Mouse (Mus musculus): ENCODE measurements around the gene Sgip1. TPM values are rescaled to one million over a fixed set of nuclear protein-coding genes. Genes with fewer than 3 reads are reported as not detected.

Sgip1 gene
- polyA plus RNA-seq, 1 experiment from 2014 or later = 1.2 TPM

GRCm38 (mm10) chr4:102918191-102918590 lies 177.1 kb downstream of the Sgip1 start:
- Histone ChIP-seq H3K27me3 (ENCODE audit: control insufficient read depth, insufficient read depth, low read length) (no peaks in the 10 kb centered on the region), H3K36me3 (ENCODE audit: control insufficient read depth, insufficient read depth) (no peaks in the 10 kb centered on the region), H3K9me3 (replicated peaks; ENCODE audit: control insufficient read depth, low read length) (no peaks in the 10 kb centered on the region), H3K4me2 (ENCODE audit: low read depth, low read length) (no peak overlapping the region), H3K4me1 (ENCODE audit: control insufficient read depth, insufficient read depth, low read length) (no peaks in the 10 kb centered on the region), H3K4me3 (ENCODE audit: low read length) (no peak overlapping the region), H3K9ac (ENCODE audit: low read length) (no peak overlapping the region), H3K27ac (ENCODE audit: low read length) (no peak overlapping the region)
- ATAC-seq (replicated peaks; ENCODE audit: extremely low read depth, insufficient read depth, low FRiP score) = no peak
- WGBS = 77% methylated on average over 1 of the region's 1 CpGs

GRCm38 (mm10) chr4:102929491-102929890 lies 188.4 kb downstream of the Sgip1 start:
- Histone ChIP-seq H3K36me3 (ENCODE audit: control insufficient read depth, insufficient read depth) (no peaks in the 10 kb centered on the region), H3K9ac (ENCODE audit: low read length) (no peak overlapping the region), H3K4me3 (ENCODE audit: low read length) (no peak overlapping the region), H3K27me3 (ENCODE audit: control insufficient read depth, insufficient read depth, low read length) (no peaks in the 10 kb centered on the region), H3K27ac (ENCODE audit: low read length) (no peak overlapping the region), H3K4me2 (ENCODE audit: low read depth, low read length) (no peak overlapping the region), H3K9me3 (replicated peaks; ENCODE audit: control insufficient read depth, low read length) (no peaks in the 10 kb centered on the region), H3K4me1 (ENCODE audit: control insufficient read depth, insufficient read depth, low read length) (no peaks in the 10 kb centered on the region)
- ATAC-seq (replicated peaks; ENCODE audit: extremely low read depth, insufficient read depth, low FRiP score) = no peak
- WGBS = 21% methylated on average over 3 of the region's 4 CpGs

GRCm38 (mm10) chr4:102930679-102931078 lies 189.6 kb downstream of the Sgip1 start:
- Histone ChIP-seq H3K4me3 (ENCODE audit: low read length) (no peak overlapping the region), H3K27me3 (ENCODE audit: control insufficient read depth, insufficient read depth, low read length) (no peaks in the 10 kb centered on the region), H3K4me2 (ENCODE audit: low read depth, low read length) (no peak overlapping the region), H3K36me3 (ENCODE audit: control insufficient read depth, insufficient read depth) (no peaks in the 10 kb centered on the region), H3K9ac (ENCODE audit: low read length) (no peak overlapping the region), H3K9me3 (replicated peaks; ENCODE audit: control insufficient read depth, low read length) (no peaks in the 10 kb centered on the region), H3K27ac (ENCODE audit: low read length) (no peak overlapping the region), H3K4me1 (ENCODE audit: control insufficient read depth, insufficient read depth, low read length) (no peaks in the 10 kb centered on the region)
- ATAC-seq (replicated peaks; ENCODE audit: extremely low read depth, insufficient read depth, low FRiP score) = no peak
- WGBS = 72% methylated on average over 7 of the region's 7 CpGs

- Histone ChIP-seq H3K4me1 (ENCODE audit: control insufficient read depth, insufficient read depth, low read length) (no peaks in the 10 kb centered on the region), H3K27me3 (ENCODE audit: control insufficient read depth, insufficient read depth, low read length) (no peaks in the 10 kb centered on the region), H3K9ac (ENCODE audit: low read length) (no peak overlapping the region), H3K27ac (ENCODE audit: low read length) (no peak overlapping the region), H3K4me2 (ENCODE audit: low read depth, low read length) (no peak overlapping the region), H3K36me3 (ENCODE audit: control insufficient read depth, insufficient read depth) (no peaks in the 10 kb centered on the region), H3K9me3 (replicated peaks; ENCODE audit: control insufficient read depth, low read length) (no peaks in the 10 kb centered on the region), H3K4me3 (ENCODE audit: low read length) (no peak overlapping the region)
- no peak for ATAC-seq (replicated peaks; ENCODE audit: extremely low read depth, insufficient read depth, low FRiP score)
- WGBS = 74% methylated on average over 3 of the region's 3 CpGs
Observed at GRCm38 (mm10) chr4:102940266-102940665, 199.2 kb downstream of the Sgip1 start.

GRCm38 (mm10) chr4:102940738-102941137 lies 199.6 kb downstream of the Sgip1 start:
- H3K9me3 ChIP-seq (replicated peaks; ENCODE audit: control insufficient read depth, low read length) = no peaks in the 10 kb centered on the region
- H3K27ac ChIP-seq (ENCODE audit: low read length) = no peak overlapping the region
- H3K27me3 ChIP-seq (ENCODE audit: control insufficient read depth, insufficient read depth, low read length) = no peaks in the 10 kb centered on the region
- H3K36me3 ChIP-seq (ENCODE audit: control insufficient read depth, insufficient read depth) = no peaks in the 10 kb centered on the region
- H3K4me2 ChIP-seq (ENCODE audit: low read depth, low read length) = no peak overlapping the region
- ATAC-seq (replicated peaks; ENCODE audit: extremely low read depth, insufficient read depth, low FRiP score) = no peak
- WGBS = 72% methylated on average over 4 of the region's 4 CpGs
- no peak overlapping the region for H3K4me3 ChIP-seq (ENCODE audit: low read length)
- H3K4me1 ChIP-seq (ENCODE audit: control insufficient read depth, insufficient read depth, low read length) = no peaks in the 10 kb centered on the region
- H3K9ac ChIP-seq (ENCODE audit: low read length) = no peak overlapping the region

- no peak for ATAC-seq (replicated peaks; ENCODE audit: extremely low read depth, insufficient read depth, low FRiP score)
- Histone ChIP-seq H3K4me2 (ENCODE audit: low read depth, low read length) (no peak overlapping the region), H3K4me1 (ENCODE audit: control insufficient read depth, insufficient read depth, low read length) (no peaks in the 10 kb centered on the region), H3K9ac (ENCODE audit: low read length) (no peak overlapping the region), H3K36me3 (ENCODE audit: control insufficient read depth, insufficient read depth) (no peaks in the 10 kb centered on the region), H3K9me3 (replicated peaks; ENCODE audit: control insufficient read depth, low read length) (no peaks in the 10 kb centered on the region), H3K4me3 (ENCODE audit: low read length) (no peak overlapping the region), H3K27ac (ENCODE audit: low read length) (no peak overlapping the region), H3K27me3 (ENCODE audit: control insufficient read depth, insufficient read depth, low read length) (no peaks in the 10 kb centered on the region)
- WGBS = 56% methylated on average over 6 of the region's 6 CpGs
Observed at GRCm38 (mm10) chr4:102944325-102944724, 203.2 kb downstream of the Sgip1 start.

- WGBS = 49% methylated on average over 2 of the region's 2 CpGs
- no peaks in the 10 kb centered on the region for H3K36me3 ChIP-seq (ENCODE audit: control insufficient read depth, insufficient read depth)
- no peak for ATAC-seq (replicated peaks; ENCODE audit: extremely low read depth, insufficient read depth, low FRiP score)
- H3K4me3 ChIP-seq (ENCODE audit: low read length) = no peak overlapping the region
- H3K9me3 ChIP-seq (replicated peaks; ENCODE audit: control insufficient read depth, low read length) = no peaks in the 10 kb centered on the region
- no peak overlapping the region for H3K4me2 ChIP-seq (ENCODE audit: low read depth, low read length)
- H3K4me1 ChIP-seq (ENCODE audit: control insufficient read depth, insufficient read depth, low read length) = peaks cover 4% of the 10 kb centered on the region
- H3K9ac ChIP-seq (ENCODE audit: low read length) = no peak overlapping the region
- no peak overlapping the region for H3K27ac ChIP-seq (ENCODE audit: low read length)
- H3K27me3 ChIP-seq (ENCODE audit: control insufficient read depth, insufficient read depth, low read length) = no peaks in the 10 kb centered on the region
Observed at GRCm38 (mm10) chr4:102952476-102952875, 211.4 kb downstream of the Sgip1 start.

- Histone ChIP-seq H3K4me1 (ENCODE audit: control insufficient read depth, insufficient read depth, low read length) (peaks cover 4% of the 10 kb centered on the region), H3K4me3 (ENCODE audit: low read length) (peak overlapping the region; percentile 9; the same call in 1 of the 2 replicates), H3K36me3 (ENCODE audit: control insufficient read depth, insufficient read depth) (no peaks in the 10 kb centered on the region), H3K9ac (ENCODE audit: low read length) (no peak overlapping the region), H3K4me2 (ENCODE audit: low read depth, low read length) (peak overlapping the region; percentile 43), H3K9me3 (replicated peaks; ENCODE audit: control insufficient read depth, low read length) (no peaks in the 10 kb centered on the region), H3K27ac (ENCODE audit: low read length) (no peak overlapping the region), H3K27me3 (ENCODE audit: control insufficient read depth, insufficient read depth, low read length) (no peaks in the 10 kb centered on the region)
- WGBS = 56% methylated on average over 17 of the region's 17 CpGs
- ATAC-seq (replicated peaks; ENCODE audit: extremely low read depth, insufficient read depth, low FRiP score) = no peak
Observed at GRCm38 (mm10) chr4:102955294-102955956, 214.3 kb downstream of the Sgip1 start.

- H3K9ac ChIP-seq (ENCODE audit: low read length) = no peak overlapping the region
- no peak overlapping the region for H3K27ac ChIP-seq (ENCODE audit: low read length)
- no peaks in the 10 kb centered on the region for H3K9me3 ChIP-seq (replicated peaks; ENCODE audit: control insufficient read depth, low read length)
- no peak overlapping the region for H3K4me3 ChIP-seq (ENCODE audit: low read length)
- 85% methylated on average over 5 of the region's 5 CpGs for WGBS
- H3K36me3 ChIP-seq (ENCODE audit: control insufficient read depth, insufficient read depth) = no peaks in the 10 kb centered on the region
- peaks cover 4% of the 10 kb centered on the region for H3K4me1 ChIP-seq (ENCODE audit: control insufficient read depth, insufficient read depth, low read length)
- H3K4me2 ChIP-seq (ENCODE audit: low read depth, low read length) = no peak overlapping the region
- ATAC-seq (replicated peaks; ENCODE audit: extremely low read depth, insufficient read depth, low FRiP score) = no peak
- no peaks in the 10 kb centered on the region for H3K27me3 ChIP-seq (ENCODE audit: control insufficient read depth, insufficient read depth, low read length)
Observed at GRCm38 (mm10) chr4:102959409-102959808, 218.3 kb downstream of the Sgip1 start.

Data from heart, embryonic 16.5 days (tissue).